Mouse (Mus musculus) neural tube, embryonic 13.5 days (tissue): ENCODE data around the gene Rabif. TPM values are rescaled to one million over a fixed set of nuclear protein-coding genes. Genes with fewer than 3 reads are reported as not detected.
"Not testable (repeated sequence)": the region's sequence is repeated elsewhere in the genome, so short reads cannot be mapped to it uniquely, and the experiment has no call there.

Experiments used
- ATAC-seq: fragments of 200-750 bp; cut with Nextera tagmentation; 2 replicates; pipeline ENCODE4 v1.8.0; 2017; ENCODE audit warnings: low read depth, mild to moderate bottlenecking, moderate TSS enrichment, moderate library complexity
- H3K27ac ChIP-seq: fragments of 300-500 bp; sonication (generic); replicated peaks from 2 replicates; pipeline ENCODE4 v1.5.1; 2015; ENCODE audit warnings: moderate library complexity, mild to moderate bottlenecking, inconsistent platforms
- H3K27me3 ChIP-seq: fragments of 300-500 bp; sonication (generic); 2 replicates; pipeline ENCODE4 v1.6.1; 2015; ENCODE audit warnings: mild to moderate bottlenecking, inconsistent platforms
- H3K36me3 ChIP-seq: fragments of 300-500 bp; sonication (generic); 2 replicates; pipeline ENCODE4 v1.6.1; 2015; ENCODE audit warnings: mild to moderate bottlenecking, inconsistent platforms
- H3K4me1 ChIP-seq: fragments of 300-500 bp; sonication (generic); replicated peaks from 2 replicates; pipeline ENCODE4 v1.6.1; 2015; ENCODE audit warnings: inconsistent platforms
- H3K4me2 ChIP-seq: fragments of 300-500 bp; sonication (generic); 2 replicates; pipeline ENCODE4 v1.6.1; 2015; ENCODE audit warnings: inconsistent platforms, mild to moderate bottlenecking, moderate library complexity
- H3K4me3 ChIP-seq: fragments of 300-500 bp; sonication (generic); 2 replicates; pipeline ENCODE4 v1.5.1; 2015; ENCODE audit warnings: mild to moderate bottlenecking, inconsistent platforms
- H3K9ac ChIP-seq: fragments of 300-500 bp; sonication (generic); 2 replicates; pipeline ENCODE4 v1.6.1; 2015; ENCODE audit warnings: moderate library complexity, mild to moderate bottlenecking, inconsistent platforms
- H3K9me3 ChIP-seq: fragments of 300-500 bp; sonication (generic); 2 replicates; pipeline ENCODE4 v1.6.1; 2016; ENCODE audit warnings: inconsistent platforms
- WGBS: fragments of 180-500 bp; shearing (Covaris S2); methylation state at CpG from one replicate; pipeline ENCODE4 v1.1.7; 2015; 5-methylcytosine and 5-hydroxymethylcytosine counted together
- polyA plus RNA-seq: library from polyadenylated mRNA; unstranded; fragments of >200 nt; fragmentation: Nextera tagmentation; extraction: Ambion mirVana; gene quantifications from 2 replicates; pipeline ENCODE4 v1.2.1, GENCODE M21; 2015

Gene Rabif
- polyA plus RNA-seq, 1 experiment from 2014 or later, result 65.1 TPM

DNA sequence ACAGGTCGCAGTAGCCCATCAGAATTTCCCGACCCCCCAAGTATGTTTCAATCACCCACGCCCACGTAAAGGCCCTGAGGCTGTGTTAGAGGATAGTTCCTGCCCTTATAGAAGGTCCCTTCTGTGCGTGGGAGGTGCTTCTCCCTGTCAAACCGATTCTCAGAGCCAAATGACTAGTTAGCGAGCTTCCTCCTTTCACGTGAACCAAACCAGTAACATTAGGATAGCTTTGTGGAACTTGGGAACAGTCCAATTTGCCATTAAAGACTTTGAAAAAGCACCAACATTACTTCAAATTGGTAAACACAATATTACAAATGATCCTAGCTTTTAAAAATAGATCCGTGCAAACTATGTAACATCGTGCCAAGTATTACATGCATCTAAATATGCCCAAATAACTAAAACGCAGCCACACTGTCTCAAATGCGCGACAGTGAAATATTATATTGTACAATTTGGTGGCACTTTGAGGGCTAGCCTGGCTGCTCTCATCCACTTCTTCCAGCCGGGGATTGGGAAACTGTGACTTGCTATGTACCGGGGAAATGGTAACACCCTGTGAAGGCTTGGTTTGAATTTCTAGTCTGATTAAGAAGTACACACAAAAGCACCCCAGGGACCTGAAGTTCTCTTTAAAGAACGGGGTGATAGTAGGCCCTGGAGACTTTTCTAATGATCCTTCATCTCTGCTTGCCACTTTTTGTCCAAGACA lies 19.6 kb downstream of the Rabif start:
- H3K4me3 ChIP-seq, result peak overlapping the region; percentile 36; the same call in 1 of the 2 replicates
- no peaks in the 10 kb centered on the region for H3K9me3 ChIP-seq
- no peak overlapping the region for H3K27ac ChIP-seq
- peaks cover 39% of the 10 kb centered on the region for H3K27me3 ChIP-seq
- ATAC-seq, result no peak
- H3K4me2 ChIP-seq, result peak overlapping the region; percentile 64
- H3K4me1 ChIP-seq, result peaks cover 35% of the 10 kb centered on the region
- WGBS, result 42% methylated on average over 16 of the region's 16 CpGs
- no peak overlapping the region for H3K9ac ChIP-seq
- H3K36me3 ChIP-seq, result 0 out of 2 replicates have a peak, but pooled peaks cover 5% of the 10 kb centered on the region

DNA sequence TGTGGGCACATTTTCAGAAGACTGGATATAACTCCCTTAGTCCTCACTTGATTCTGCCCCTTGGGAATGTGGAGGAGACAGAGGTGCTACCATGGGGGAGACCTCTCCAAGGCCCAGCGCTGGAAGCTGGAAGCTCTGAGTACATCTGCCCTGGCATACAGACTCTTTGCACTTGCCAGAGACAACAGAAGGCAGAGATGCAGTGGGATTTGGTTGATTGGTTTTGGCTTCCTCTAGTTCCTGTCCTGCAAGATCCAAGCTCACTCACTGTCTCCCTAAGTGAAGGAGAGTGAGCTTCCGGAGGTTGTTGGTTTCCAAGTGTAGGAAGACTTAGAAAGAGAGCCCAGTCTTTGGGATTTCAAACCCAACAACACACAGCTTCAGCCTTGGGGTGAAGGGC lies 21.4 kb downstream of the Rabif start:
- peaks cover 35% of the 10 kb centered on the region for H3K4me1 ChIP-seq
- no peak for ATAC-seq
- no peaks in the 10 kb centered on the region for H3K9me3 ChIP-seq
- peak overlapping the region; percentile 25; the same call in 1 of the 2 replicates for H3K27ac ChIP-seq
- H3K4me3 ChIP-seq, result no peak overlapping the region
- H3K36me3 ChIP-seq, result no peaks in the 10 kb centered on the region
- H3K9ac ChIP-seq, result no peak overlapping the region
- H3K27me3 ChIP-seq, result peaks cover 39% of the 10 kb centered on the region
- 82% methylated on average over 2 of the region's 2 CpGs for WGBS
- no peak overlapping the region for H3K4me2 ChIP-seq

DNA sequence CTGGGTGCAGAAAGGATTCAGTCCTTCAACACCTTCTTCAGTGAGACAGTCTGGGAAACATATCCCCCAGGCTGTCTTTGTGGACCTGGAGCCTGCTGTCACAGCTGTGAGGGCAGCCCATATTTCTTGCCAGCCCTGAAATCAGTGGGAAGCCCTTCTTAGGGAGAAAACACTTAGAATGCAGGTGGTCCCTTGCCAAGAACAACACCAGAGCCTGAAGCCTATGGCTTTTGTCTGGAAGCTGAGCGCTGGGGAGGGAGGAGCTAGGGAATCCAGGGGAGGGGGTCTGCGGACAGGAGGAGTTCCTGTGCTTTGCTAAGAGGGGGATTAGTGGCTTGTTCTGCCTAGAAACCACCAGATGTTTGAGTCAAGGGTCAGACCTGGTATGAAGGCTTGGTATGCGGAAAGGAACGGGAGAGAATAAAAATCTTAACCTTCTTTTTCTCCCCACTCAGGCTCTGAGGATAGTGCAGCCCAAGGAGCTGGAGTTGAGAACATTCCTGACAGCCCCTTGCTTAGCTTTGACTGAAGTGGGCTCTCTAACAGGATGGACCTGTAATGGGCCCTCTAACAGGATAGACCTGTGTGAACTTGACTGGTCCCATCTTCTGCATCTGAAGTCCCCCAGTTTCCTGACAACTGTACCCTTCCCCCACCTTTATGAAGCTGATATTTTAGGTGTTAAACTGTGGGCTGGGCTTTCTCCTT lies 22.2 kb downstream of the Rabif start:
- WGBS, result 30% methylated on average over 4 of the region's 4 CpGs
- H3K4me2 ChIP-seq, result no peak overlapping the region
- peaks cover 35% of the 10 kb centered on the region for H3K27me3 ChIP-seq
- peak overlapping the region; percentile 38; the same call in 1 of the 2 replicates for H3K27ac ChIP-seq
- peaks cover 33% of the 10 kb centered on the region for H3K4me1 ChIP-seq
- H3K9ac ChIP-seq, result no peak overlapping the region
- H3K4me3 ChIP-seq, result no peak overlapping the region
- ATAC-seq, result 0 out of 2 replicates have a peak, but pooled peaks have one; percentile 24
- H3K9me3 ChIP-seq, result no peaks in the 10 kb centered on the region
- H3K36me3 ChIP-seq, result no peaks in the 10 kb centered on the region

DNA sequence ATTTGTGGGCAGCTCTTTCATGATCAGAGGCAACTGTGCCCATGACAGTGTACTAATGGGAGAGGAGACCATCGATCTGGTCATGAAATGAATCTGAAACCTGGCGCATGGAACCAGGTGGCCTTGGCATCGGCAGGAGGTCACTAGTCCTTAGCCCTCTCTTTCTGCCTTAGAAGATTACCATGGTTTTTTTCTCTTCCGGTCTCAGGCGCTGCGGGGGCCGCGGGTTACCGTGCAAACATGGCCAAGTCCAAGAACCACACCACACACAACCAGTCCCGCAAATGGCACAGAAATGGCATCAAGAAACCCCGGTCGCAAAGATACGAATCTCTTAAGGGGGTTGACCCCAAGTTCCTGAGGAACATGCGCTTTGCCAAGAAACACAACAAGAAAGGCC lies 23.4 kb downstream of the Rabif start:
- not testable (repeated sequence) for H3K9ac ChIP-seq, H3K9me3 ChIP-seq, H3K36me3 ChIP-seq, H3K4me2 ChIP-seq, H3K27ac ChIP-seq, H3K4me3 ChIP-seq, ATAC-seq
- Histone ChIP-seq H3K4me1 (peaks cover 21% of the 10 kb centered on the region), H3K27me3 (peaks cover 24% of the 10 kb centered on the region)
- WGBS, result 93% methylated on average over 14 of the region's 14 CpGs

GRCm38 (mm10) chr1:134518677-134519076 lies 24.2 kb downstream of the Rabif start:
- Histone ChIP-seq H3K9ac (no peak overlapping the region), H3K36me3 (no peaks in the 10 kb centered on the region), H3K9me3 (no peaks in the 10 kb centered on the region), H3K4me1 (peaks cover 13% of the 10 kb centered on the region), H3K4me2 (no peak overlapping the region), H3K4me3 (no peak overlapping the region), H3K27me3 (peaks cover 16% of the 10 kb centered on the region), H3K27ac (no peak overlapping the region)
- ATAC-seq, result peak; percentile 40; the same call in 1 of the 2 replicates
- WGBS, result 16% methylated on average over 7 of the region's 7 CpGs

DNA sequence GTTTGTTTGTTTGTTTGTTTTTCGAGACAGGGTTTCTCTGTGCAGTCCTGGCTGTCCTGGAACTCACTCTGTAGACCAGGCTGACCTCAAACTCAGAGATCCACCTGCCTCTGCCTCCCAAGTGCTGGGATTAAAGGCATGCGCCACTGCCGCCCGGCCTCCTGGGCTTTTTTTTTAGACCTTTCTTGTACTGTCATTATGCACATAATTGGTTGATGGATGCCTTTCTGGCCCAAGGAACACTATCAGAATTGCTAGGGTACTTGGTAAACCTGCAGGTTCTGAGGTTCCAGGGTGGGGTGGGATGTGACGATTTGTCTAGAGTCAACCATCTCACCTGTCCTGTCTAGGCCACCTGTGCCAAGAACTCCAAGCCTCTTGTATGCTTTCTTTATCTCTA lies 24.8 kb downstream of the Rabif start:
- not testable (repeated sequence) for ATAC-seq, H3K4me2 ChIP-seq, H3K9ac ChIP-seq, H3K4me3 ChIP-seq, H3K36me3 ChIP-seq, H3K9me3 ChIP-seq, H3K27ac ChIP-seq
- Histone ChIP-seq H3K27me3 (peaks cover 10% of the 10 kb centered on the region), H3K4me1 (peaks cover 11% of the 10 kb centered on the region)
- WGBS, result 95% methylated on average over 5 of the region's 5 CpGs

DNA sequence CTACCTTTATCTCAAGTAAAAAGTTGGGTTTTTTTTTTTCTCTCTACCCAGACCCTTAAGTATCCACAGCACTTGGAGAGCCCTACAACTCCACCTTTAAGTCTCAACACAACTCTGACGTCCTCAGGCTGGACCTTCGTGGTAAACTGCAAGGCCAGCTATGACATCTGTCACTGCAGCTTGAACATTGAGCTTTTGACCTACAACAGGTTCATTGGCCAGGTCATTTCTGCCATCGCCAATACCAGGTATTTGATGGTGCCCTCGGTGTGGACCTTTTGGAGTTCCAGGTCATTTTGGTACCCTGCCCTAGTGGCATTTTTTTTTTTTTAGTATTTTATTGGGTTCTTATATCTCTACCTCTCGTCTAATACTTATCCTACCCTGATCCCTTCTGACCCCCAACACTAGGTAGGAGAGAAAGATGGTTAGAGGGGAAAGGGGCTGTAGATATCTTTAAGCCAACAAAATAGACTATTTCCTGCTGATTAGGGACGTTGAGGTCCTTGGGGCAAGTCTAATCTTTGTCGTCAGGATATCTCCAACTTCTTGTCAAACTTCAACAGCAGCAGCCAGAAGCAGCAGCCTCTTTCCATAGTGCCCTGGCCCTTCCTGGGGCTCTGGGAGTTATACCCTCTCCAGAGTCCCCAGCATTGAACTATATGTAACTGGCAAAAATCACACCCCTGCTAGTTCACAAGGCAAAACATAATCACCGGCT lies 25.7 kb downstream of the Rabif start:
- no peak overlapping the region for H3K4me3 ChIP-seq
- peaks cover 11% of the 10 kb centered on the region for H3K4me1 ChIP-seq
- 85% methylated on average over 8 of the region's 8 CpGs for WGBS
- H3K36me3 ChIP-seq, result no peaks in the 10 kb centered on the region
- H3K4me2 ChIP-seq, result no peak overlapping the region
- no peak for ATAC-seq
- no peak overlapping the region for H3K9ac ChIP-seq
- no peaks in the 10 kb centered on the region for H3K9me3 ChIP-seq
- no peak overlapping the region for H3K27ac ChIP-seq
- H3K27me3 ChIP-seq, result peaks cover under 1% of the 10 kb centered on the region; the same call in 1 of the 2 replicates

GRCm38 (mm10) chr1:134521163-134521562 lies 26.7 kb downstream of the Rabif start:
- no peak overlapping the region for H3K27ac ChIP-seq
- no peak overlapping the region for H3K9ac ChIP-seq
- no peaks in the 10 kb centered on the region for H3K27me3 ChIP-seq
- ATAC-seq, result no peak
- H3K4me1 ChIP-seq, result peaks cover 6% of the 10 kb centered on the region
- H3K4me2 ChIP-seq, result no peak overlapping the region
- H3K9me3 ChIP-seq, result no peaks in the 10 kb centered on the region
- WGBS, result 83% methylated on average over 7 of the region's 7 CpGs
- no peaks in the 10 kb centered on the region for H3K36me3 ChIP-seq
- H3K4me3 ChIP-seq, result no peak overlapping the region

GRCm38 (mm10) chr1:134522325-134522724 lies 27.9 kb downstream of the Rabif start:
- no peaks in the 10 kb centered on the region for H3K27me3 ChIP-seq
- no peaks in the 10 kb centered on the region for H3K36me3 ChIP-seq
- 54% methylated on average over 2 of the region's 2 CpGs for WGBS
- no peaks in the 10 kb centered on the region for H3K9me3 ChIP-seq
- H3K4me2 ChIP-seq, result no peak overlapping the region
- no peak for ATAC-seq
- H3K4me3 ChIP-seq, result no peak overlapping the region
- no peaks in the 10 kb centered on the region for H3K4me1 ChIP-seq
- no peak overlapping the region for H3K27ac ChIP-seq
- no peak overlapping the region for H3K9ac ChIP-seq

- H3K27me3 ChIP-seq, result no peaks in the 10 kb centered on the region
- ATAC-seq, result no peak
- no peaks in the 10 kb centered on the region for H3K9me3 ChIP-seq
- no peak overlapping the region for H3K9ac ChIP-seq
- H3K4me3 ChIP-seq, result no peak overlapping the region
- no peaks in the 10 kb centered on the region for H3K4me1 ChIP-seq
- no peak overlapping the region for H3K27ac ChIP-seq
- H3K4me2 ChIP-seq, result no peak overlapping the region
- H3K36me3 ChIP-seq, result no peaks in the 10 kb centered on the region
- WGBS, result 76% methylated on average over 5 of the region's 5 CpGs
Measured at GRCm38 (mm10) chr1:134524424-134524823, 30.0 kb downstream of the Rabif start.

DNA sequence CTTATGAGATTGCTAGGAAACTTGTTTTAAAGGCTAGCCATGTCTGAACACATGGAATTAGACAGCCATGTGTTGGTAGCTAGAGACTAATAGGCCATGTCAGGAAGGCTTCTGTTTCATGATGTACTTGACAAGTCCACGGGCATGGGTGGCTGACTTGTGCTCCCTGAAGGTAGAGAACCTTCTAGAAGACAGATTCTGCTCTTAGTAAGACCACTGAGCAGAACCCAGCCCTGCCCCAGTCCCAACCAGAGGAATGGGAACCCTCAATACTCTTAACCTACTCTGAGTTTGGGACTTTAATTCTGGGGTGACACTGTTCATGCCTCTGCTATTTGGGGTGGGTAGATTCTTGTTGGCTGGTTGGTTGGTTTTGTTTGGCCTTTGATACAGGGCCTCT lies 30.6 kb downstream of the Rabif start:
- Histone ChIP-seq H3K4me3 (no peak overlapping the region), H3K36me3 (no peaks in the 10 kb centered on the region), H3K4me2 (no peak overlapping the region), H3K9ac (no peak overlapping the region), H3K9me3 (no peaks in the 10 kb centered on the region), H3K27ac (no peak overlapping the region), H3K27me3 (no peaks in the 10 kb centered on the region), H3K4me1 (no peaks in the 10 kb centered on the region)
- no peak for ATAC-seq
- WGBS, result 97% methylated on average over 1 of the region's 1 CpGs

- WGBS, result 82% methylated on average over 6 of the region's 6 CpGs
- Histone ChIP-seq H3K4me2 (no peak overlapping the region), H3K9me3 (no peaks in the 10 kb centered on the region), H3K36me3 (no peaks in the 10 kb centered on the region), H3K27ac (no peak overlapping the region), H3K4me1 (no peaks in the 10 kb centered on the region), H3K9ac (no peak overlapping the region), H3K4me3 (no peak overlapping the region), H3K27me3 (no peaks in the 10 kb centered on the region)
- no peak for ATAC-seq
Measured at GRCm38 (mm10) chr1:134526752-134527151, 32.3 kb downstream of the Rabif start.
